Mouse (Mus musculus) megakaryocyte, embryonic 14.5 days (primary cell): Measurements from ENCODE around the gene Ice1.

Experiments used
- FLI1 ChIP-seq: IDR thresholded peaks from 2 replicates; pipeline ENCODE4 v1.6.1; 2012; ENCODE audit warnings: low read length, inconsistent platforms, mixed read lengths
- GATA1 ChIP-seq: IDR thresholded peaks from 3 replicates; pipeline ENCODE4 v1.6.1; 2012; ENCODE audit warnings: mixed read lengths, low read length, inconsistent platforms, borderline replicate concordance

DNA sequence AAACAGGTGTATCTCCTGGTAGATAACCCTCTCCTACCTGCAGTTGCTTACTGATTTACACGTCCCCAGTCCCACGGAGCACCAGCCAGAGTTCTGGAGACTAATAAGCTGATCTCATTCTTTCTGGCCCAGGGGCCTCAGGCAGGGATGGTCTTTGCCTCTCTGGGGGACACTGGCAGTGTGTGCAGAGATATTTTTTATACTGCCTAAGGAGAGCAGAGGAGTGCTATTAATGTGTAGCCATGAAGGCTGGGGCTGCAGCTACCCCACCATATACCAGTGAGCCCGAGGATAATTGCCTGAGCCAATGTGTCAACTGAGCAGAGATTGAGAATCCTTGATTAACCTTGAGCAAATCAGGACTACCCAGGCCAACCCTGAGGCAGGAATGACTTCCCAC is 90.0 kb downstream of the Ice1 start:
- TF ChIP-seq GATA1 = no peak
- TF ChIP-seq FLI1 = no peak
